Mouse (Mus musculus) lung, adult 2 months (tissue): ENCODE data around the gene 3110082I17Rik.
"Not testable (repeated sequence)": the region's sequence is repeated elsewhere in the genome, so short reads cannot be mapped to it uniquely, and the experiment has no call there.

Source experiments
- CTCF ChIP-seq: fragments of 200-500 bp; IDR thresholded peaks from 2 replicates; pipeline ENCODE4 v1.5.1; 2011; ENCODE audit warnings: mild to moderate bottlenecking, low read length, control low read depth; ENCODE audit not compliant: insufficient read depth
- POLR2A ChIP-seq: fragments of 200-500 bp; IDR thresholded peaks from 2 replicates; pipeline ENCODE4 v1.6.1; 2011; ENCODE audit warnings: low read depth, mild to moderate bottlenecking, control low read depth, low read length, borderline replicate concordance; ENCODE audit errors: extremely low read depth

- TF ChIP-seq CTCF, POLR2A: not testable (repeated sequence)
Observed at GRCm38 (mm10) chr5:139390324-139391119, 69.8 kb downstream of the 3110082I17Rik start.
